Mouse (Mus musculus) heart, embryonic 11.5 days (tissue): ENCODE measurements around the gene Hoga1. TPM values are rescaled to one million over a fixed set of nuclear protein-coding genes. Genes with fewer than 3 reads are reported as not detected.
A peak's percentile ranks its signal among the peaks of the same experiment; 100 is the strongest.

ENCODE experiments used
- ATAC-seq: fragments of 200-750 bp; cut with Nextera tagmentation; replicated peaks from 2 replicates; pipeline ENCODE4 v1.8.0; 2017; ENCODE audit warnings: moderate library complexity; ENCODE audit not compliant: insufficient number of reproducible peaks, low FRiP score, low TSS enrichment
- H3K27ac ChIP-seq: fragments of 300-500 bp; sonication (generic); 2 replicates; pipeline ENCODE4 v1.5.1; 2014; ENCODE audit warnings: mild to moderate bottlenecking, low read depth, low read length
- H3K27me3 ChIP-seq: fragments of 300-500 bp; sonication (generic); 2 replicates; pipeline ENCODE4 v1.6.1; 2014; ENCODE audit warnings: mild to moderate bottlenecking, low read length, mixed read lengths; ENCODE audit not compliant: control insufficient read depth, insufficient read depth
- H3K36me3 ChIP-seq: fragments of 300-500 bp; sonication (generic); 2 replicates; pipeline ENCODE4 v1.6.1; 2014; ENCODE audit warnings: mild to moderate bottlenecking, low read length, moderate library complexity, mixed read lengths; ENCODE audit not compliant: control insufficient read depth, insufficient read depth
- H3K4me1 ChIP-seq: fragments of 300-500 bp; sonication (generic); 2 replicates; pipeline ENCODE4 v1.6.1; 2014; ENCODE audit warnings: low read length; ENCODE audit not compliant: control insufficient read depth, insufficient read depth
- H3K4me2 ChIP-seq: fragments of 300-500 bp; sonication (generic); 2 replicates; pipeline ENCODE4 v1.6.1; 2014; ENCODE audit warnings: mild to moderate bottlenecking, moderate library complexity
- H3K4me3 ChIP-seq: fragments of 300-500 bp; sonication (generic); 2 replicates; pipeline ENCODE4 v1.5.1; 2014; ENCODE audit warnings: low read depth, low read length
- H3K9ac ChIP-seq: fragments of 300-500 bp; sonication (generic); 2 replicates; pipeline ENCODE4 v1.6.1; 2014; ENCODE audit warnings: mild to moderate bottlenecking, low read depth, low read length, moderate library complexity
- H3K9me3 ChIP-seq: fragments of 300-500 bp; sonication (generic); replicated peaks from 2 replicates; pipeline ENCODE4 v1.6.1; 2016; ENCODE audit warnings: low read length; ENCODE audit not compliant: control insufficient read depth
- WGBS: fragments of 180-500 bp; shearing (Covaris S2); extraction: QIAGEN DNeasy Blood & Tissue Kit; methylation state at CpG from one replicate; pipeline ENCODE4 v1.1.7; 2014; ENCODE audit not compliant: insufficient replicate concordance; 5-methylcytosine and 5-hydroxymethylcytosine counted together
- polyA plus RNA-seq: library from polyadenylated mRNA; unstranded; fragments of >200 nt; fragmentation: Nextera tagmentation; extraction: Ambion mirVana; gene quantifications from 2 replicates; pipeline ENCODE4 v1.2.1, GENCODE M21; 2014

Hoga1 gene
- polyA plus RNA-seq, 1 experiment from 2014 or later = 1.6 TPM

DNA sequence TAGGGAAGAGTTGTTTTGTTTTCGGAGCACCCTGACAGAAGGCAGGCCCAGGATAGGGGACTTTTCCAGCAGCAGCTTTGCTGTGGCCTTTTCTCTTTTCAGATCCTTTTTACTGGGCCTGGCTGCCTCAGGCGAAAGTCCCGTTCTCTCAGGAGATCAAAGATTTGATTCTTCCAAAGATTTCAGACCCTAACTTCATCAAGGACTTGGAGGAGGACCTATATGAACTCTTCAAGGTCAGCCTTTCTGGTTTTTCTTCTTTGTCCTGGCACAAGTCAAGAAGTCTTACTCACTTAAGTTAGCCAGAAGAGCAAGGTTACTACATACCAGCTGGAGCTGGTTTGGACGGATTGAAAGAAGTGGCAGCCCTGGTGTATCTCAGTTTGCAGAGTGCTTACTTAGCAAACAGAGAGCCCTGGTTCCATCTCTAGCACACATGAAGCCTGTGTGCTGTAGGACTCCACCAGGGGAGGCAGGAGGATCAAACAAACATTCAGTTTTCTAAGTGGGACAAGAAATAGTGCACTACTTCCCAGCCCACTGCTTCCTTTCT, 70.4 kb downstream of the Hoga1 start:
- Histone ChIP-seq H3K36me3 (peaks cover 20% of the 10 kb centered on the region), H3K27me3 (no peaks in the 10 kb centered on the region), H3K4me2 (no peak overlapping the region), H3K9ac (no peak overlapping the region), H3K9me3 (no peaks in the 10 kb centered on the region), H3K4me1 (no peaks in the 10 kb centered on the region), H3K27ac (no peak overlapping the region), H3K4me3 (no peak overlapping the region)
- ATAC-seq = no peak
- 91% methylated on average over 4 of the region's 4 CpGs for WGBS

DNA sequence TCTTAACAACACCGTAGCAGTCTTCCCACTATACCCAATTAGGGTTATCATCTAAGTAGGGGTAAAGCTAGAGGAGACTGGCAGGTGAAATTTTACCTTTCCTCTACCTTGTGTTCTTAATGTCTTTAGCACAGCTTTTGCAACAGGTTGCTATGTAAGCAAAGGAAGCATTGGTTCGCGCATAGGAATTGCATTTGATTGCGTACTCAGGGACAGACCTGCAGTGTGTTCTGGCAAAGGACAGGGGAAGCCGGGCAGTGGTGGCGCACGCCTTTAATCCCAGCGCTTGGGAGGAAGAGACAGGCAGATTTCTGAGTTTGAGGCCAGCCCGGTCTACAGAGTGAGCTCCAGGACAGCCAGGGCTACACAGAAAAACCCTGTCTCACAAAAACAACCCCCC, 72.7 kb downstream of the Hoga1 start:
- Histone ChIP-seq H3K36me3 (peaks cover 27% of the 10 kb centered on the region), H3K4me3 (no peak overlapping the region)

GRCm38 (mm10) chr19:42118596-42118995, 73.2 kb downstream of the Hoga1 start:
- H3K9me3 ChIP-seq = no peaks in the 10 kb centered on the region
- H3K9ac ChIP-seq = peak overlapping the region; percentile 40; the same call in 1 of the 2 replicates
- H3K4me3 ChIP-seq = no peak overlapping the region
- WGBS = 80% methylated on average over 5 of the region's 5 CpGs
- ATAC-seq = no peak
- H3K27me3 ChIP-seq = no peaks in the 10 kb centered on the region
- no peak overlapping the region for H3K4me2 ChIP-seq
- H3K36me3 ChIP-seq = peaks cover 24% of the 10 kb centered on the region
- H3K4me1 ChIP-seq = no peaks in the 10 kb centered on the region
- no peak overlapping the region for H3K27ac ChIP-seq

More for the DNA sequence above, 72.7 kb downstream of the Hoga1 start:
- Histone ChIP-seq H3K27me3 (no peaks in the 10 kb centered on the region), H3K4me2 (no peak overlapping the region), H3K4me1 (no peaks in the 10 kb centered on the region), H3K27ac (no peak overlapping the region), H3K9ac (no peak overlapping the region), H3K9me3 (no peaks in the 10 kb centered on the region)
- no peak for ATAC-seq
- WGBS = 89% methylated on average over 9 of the region's 9 CpGs

- Histone ChIP-seq H3K9me3 (no peaks in the 10 kb centered on the region), H3K4me2 (no peak overlapping the region), H3K9ac (no peak overlapping the region), H3K27me3 (no peaks in the 10 kb centered on the region), H3K36me3 (peaks cover 18% of the 10 kb centered on the region), H3K4me3 (no peak overlapping the region), H3K27ac (no peak overlapping the region), H3K4me1 (no peaks in the 10 kb centered on the region)
- no peak for ATAC-seq
- 87% methylated on average over 8 of the region's 8 CpGs for WGBS
These were observed 75.0 kb downstream of the Hoga1 start for GRCm38 (mm10) chr19:42120451-42120850.

Other genes starting within 250 kb of the Hoga1 start
- 20.8 and 22.8 TPM in 2 replicates for gene Arhgap19, start 243.6 kb upstream of the Hoga1 start, polyA plus RNA-seq
- gene Frat1, start 215.6 kb upstream of the Hoga1 start, polyA plus RNA-seq = 3.5 and 3.6 TPM in 2 replicates
- gene Frat2, start 197.5 kb upstream of the Hoga1 start, polyA plus RNA-seq = 1.1 and 2.2 TPM in 2 replicates
- 8.5 and 10.4 TPM in 2 replicates for gene Rrp12, start 149.4 kb upstream of the Hoga1 start, polyA plus RNA-seq
- gene Pgam1, start 133.7 kb upstream of the Hoga1 start, polyA plus RNA-seq = 1,127 and 1,144 TPM in 2 replicates
- gene Exosc1, start 112.2 kb upstream of the Hoga1 start, polyA plus RNA-seq = 50.6 and 54.8 TPM in 2 replicates
- gene Zdhhc16, start 112.1 kb upstream of the Hoga1 start, polyA plus RNA-seq = 49.5 and 49.6 TPM in 2 replicates
- gene Mms19, start 64.5 kb upstream of the Hoga1 start, polyA plus RNA-seq = 24.8 and 26.9 TPM in 2 replicates
- 9.7 and 10.2 TPM in 2 replicates for gene Ubtd1, start 63.8 kb upstream of the Hoga1 start, polyA plus RNA-seq
- not detected in 2 replicates for gene Ankrd2, start 9.6 kb upstream of the Hoga1 start, polyA plus RNA-seq
- not detected in 2 replicates for gene 4933411K16Rik, start 6.6 kb downstream of the Hoga1 start, polyA plus RNA-seq
- 17.7 and 18.7 TPM in 2 replicates for gene Morn4, start 40.7 kb downstream of the Hoga1 start, polyA plus RNA-seq
- 14.6 and 16.3 TPM in 2 replicates for gene Pi4k2a, start 44.9 kb downstream of the Hoga1 start, polyA plus RNA-seq
- 29.5 and 31.1 TPM in 2 replicates for gene Avpi1, start 83.4 kb downstream of the Hoga1 start, polyA plus RNA-seq
- 13.9 and 14.4 TPM in 2 replicates for gene Marveld1, start 101.8 kb downstream of the Hoga1 start, polyA plus RNA-seq
- 11.6 and 13.5 TPM in 2 replicates for gene Zfyve27, start 118.3 kb downstream of the Hoga1 start, polyA plus RNA-seq
- 5.7 and 6.1 TPM in 2 replicates for gene Sfrp5, start 156.6 kb downstream of the Hoga1 start, polyA plus RNA-seq
- 0.10 and 0.20 TPM in 2 replicates for gene Golga7b, start 202.0 kb downstream of the Hoga1 start, polyA plus RNA-seq